Mouse (Mus musculus): Measurements from ENCODE around the gene Pfkfb3. TPM values are rescaled to one million over a fixed set of nuclear protein-coding genes. Genes with fewer than 3 reads are reported as not detected.
"Not testable (repeated sequence)": the region's sequence is repeated elsewhere in the genome, so short reads cannot be mapped to it uniquely, and the experiment has no call there.

Gene Pfkfb3
- polyA plus RNA-seq, 1 experiment from 2014 or later: 21.5 TPM

GRCm38 (mm10) chr2:11546091-11546490, 7.8 kb downstream of the Pfkfb3 start:
- no peak overlapping the region for H3K27ac ChIP-seq
- H3K36me3 ChIP-seq: no peaks in the 10 kb centered on the region
- 79% methylated on average over 8 of the region's 8 CpGs for WGBS
- no peaks in the 10 kb centered on the region for H3K27me3 ChIP-seq (replicated peaks)
- no peak overlapping the region for H3K9ac ChIP-seq
- H3K4me2 ChIP-seq (replicated peaks): no peak overlapping the region
- H3K4me1 ChIP-seq: no peaks in the 10 kb centered on the region
- H3K9me3 ChIP-seq: no peaks in the 10 kb centered on the region
- ATAC-seq (ENCODE audit: low FRiP score, low read depth): no peak
- no peak overlapping the region for H3K4me3 ChIP-seq

GRCm38 (mm10) chr2:11545380-11545779, 8.5 kb downstream of the Pfkfb3 start:
- WGBS: 41% methylated on average over 1 of the region's 1 CpGs
- H3K4me3 ChIP-seq: no peak overlapping the region

GRCm38 (mm10) chr2:11544342-11544741, 9.5 kb downstream of the Pfkfb3 start:
- H3K4me3 ChIP-seq: no peak overlapping the region
- no peak overlapping the region for H3K27ac ChIP-seq
- no peaks in the 10 kb centered on the region for H3K27me3 ChIP-seq (replicated peaks)
- H3K36me3 ChIP-seq: no peaks in the 10 kb centered on the region
- ATAC-seq (ENCODE audit: low FRiP score, low read depth): no peak
- 75% methylated on average over 5 of the region's 5 CpGs for WGBS
- H3K9ac ChIP-seq: no peak overlapping the region
- no peak overlapping the region for H3K4me2 ChIP-seq (replicated peaks)
- H3K4me1 ChIP-seq: no peaks in the 10 kb centered on the region
- H3K9me3 ChIP-seq: no peaks in the 10 kb centered on the region

More at GRCm38 (mm10) chr2:11545380-11545779, 8.5 kb downstream of the Pfkfb3 start:
- Histone ChIP-seq H3K9ac (no peak overlapping the region), H3K4me2 (replicated peaks) (no peak overlapping the region), H3K4me1 (no peaks in the 10 kb centered on the region), H3K36me3 (no peaks in the 10 kb centered on the region), H3K27me3 (replicated peaks) (no peaks in the 10 kb centered on the region), H3K9me3 (no peaks in the 10 kb centered on the region), H3K27ac (no peak overlapping the region)
- no peak for ATAC-seq (ENCODE audit: low FRiP score, low read depth)

- H3K4me3 ChIP-seq: no peak overlapping the region
- no peak for ATAC-seq (ENCODE audit: low FRiP score, low read depth)
- H3K4me1 ChIP-seq: no peaks in the 10 kb centered on the region
- no peaks in the 10 kb centered on the region for H3K27me3 ChIP-seq (replicated peaks)
- H3K36me3 ChIP-seq: no peaks in the 10 kb centered on the region
- no peak overlapping the region for H3K27ac ChIP-seq
- no peak overlapping the region for H3K4me2 ChIP-seq (replicated peaks)
- no peak overlapping the region for H3K9ac ChIP-seq
- WGBS: 69% methylated on average over 7 of the region's 7 CpGs
- H3K9me3 ChIP-seq: no peaks in the 10 kb centered on the region
Observed at GRCm38 (mm10) chr2:11543158-11543557, 10.7 kb downstream of the Pfkfb3 start.

GRCm38 (mm10) chr2:11542640-11543039, 11.2 kb downstream of the Pfkfb3 start:
- Histone ChIP-seq H3K4me3 (no peak overlapping the region), H3K9me3 (no peaks in the 10 kb centered on the region), H3K4me2 (replicated peaks) (no peak overlapping the region), H3K36me3 (no peaks in the 10 kb centered on the region), H3K27ac (no peak overlapping the region), H3K9ac (no peak overlapping the region), H3K4me1 (no peaks in the 10 kb centered on the region), H3K27me3 (replicated peaks) (no peaks in the 10 kb centered on the region)
- peak; percentile 68; the same call in 1 of the 2 replicates for ATAC-seq (ENCODE audit: low FRiP score, low read depth)
- WGBS: 77% methylated on average over 1 of the region's 1 CpGs

- H3K27me3 ChIP-seq (replicated peaks): no peaks in the 10 kb centered on the region
- H3K27ac ChIP-seq: no peak overlapping the region
- H3K36me3 ChIP-seq: no peaks in the 10 kb centered on the region
- H3K4me1 ChIP-seq: no peaks in the 10 kb centered on the region
- no peak overlapping the region for H3K4me3 ChIP-seq
- no peak for ATAC-seq (ENCODE audit: low FRiP score, low read depth)
- no peak overlapping the region for H3K9ac ChIP-seq
- 93% methylated on average over 1 of the region's 1 CpGs for WGBS
- no peak overlapping the region for H3K4me2 ChIP-seq (replicated peaks)
- no peaks in the 10 kb centered on the region for H3K9me3 ChIP-seq
Observed at GRCm38 (mm10) chr2:11542121-11542520, 11.8 kb downstream of the Pfkfb3 start.

GRCm38 (mm10) chr2:11541528-11541927, 12.3 kb downstream of the Pfkfb3 start:
- H3K9ac ChIP-seq; H3K9me3 ChIP-seq; H3K36me3 ChIP-seq; ATAC-seq (ENCODE audit: low FRiP score, low read depth); H3K4me2 ChIP-seq (replicated peaks); H3K4me1 ChIP-seq; H3K27me3 ChIP-seq (replicated peaks); H3K4me3 ChIP-seq; H3K27ac ChIP-seq: not testable (repeated sequence)
- 75% methylated on average over 1 of the region's 1 CpGs for WGBS

- H3K27ac ChIP-seq: no peak overlapping the region
- H3K4me1 ChIP-seq: no peaks in the 10 kb centered on the region
- WGBS: 69% methylated on average over 8 of the region's 8 CpGs
- H3K9ac ChIP-seq: no peak overlapping the region
- ATAC-seq (ENCODE audit: low FRiP score, low read depth): no peak
- H3K4me3 ChIP-seq: peak overlapping the region; percentile 41; the same call in 1 of the 2 replicates
- H3K4me2 ChIP-seq (replicated peaks): peak overlapping the region; percentile 84
- no peaks in the 10 kb centered on the region for H3K9me3 ChIP-seq
- H3K36me3 ChIP-seq: no peaks in the 10 kb centered on the region
- no peaks in the 10 kb centered on the region for H3K27me3 ChIP-seq (replicated peaks)
Observed at GRCm38 (mm10) chr2:11535966-11536365, 17.9 kb downstream of the Pfkfb3 start.

GRCm38 (mm10) chr2:11535412-11535928, 18.4 kb downstream of the Pfkfb3 start:
- H3K27me3 ChIP-seq (replicated peaks): no peaks in the 10 kb centered on the region
- under 1% methylated on average over 32 of the region's 32 CpGs for WGBS
- ATAC-seq (ENCODE audit: low FRiP score, low read depth): peak; percentile 100
- H3K9ac ChIP-seq: peak overlapping the region; percentile 49
- peak overlapping the region; percentile 41 for H3K4me3 ChIP-seq
- no peaks in the 10 kb centered on the region for H3K36me3 ChIP-seq
- H3K27ac ChIP-seq: no peak overlapping the region
- no peaks in the 10 kb centered on the region for H3K4me1 ChIP-seq
- H3K9me3 ChIP-seq: no peaks in the 10 kb centered on the region
- peak overlapping the region; percentile 84 for H3K4me2 ChIP-seq (replicated peaks)

GRCm38 (mm10) chr2:11534826-11535225, 19.1 kb downstream of the Pfkfb3 start:
- Histone ChIP-seq H3K9me3 (no peaks in the 10 kb centered on the region), H3K27me3 (replicated peaks) (no peaks in the 10 kb centered on the region), H3K4me3 (no peak overlapping the region; the same call in 1 of the 2 replicates), H3K4me1 (no peaks in the 10 kb centered on the region), H3K4me2 (replicated peaks) (peak overlapping the region; percentile 84), H3K36me3 (no peaks in the 10 kb centered on the region), H3K9ac (peak overlapping the region; percentile 49; the same call in 1 of the 2 replicates), H3K27ac (no peak overlapping the region)
- 33% methylated on average over 10 of the region's 10 CpGs for WGBS
- no peak for ATAC-seq (ENCODE audit: low FRiP score, low read depth)

GRCm38 (mm10) chr2:11530101-11530500, 23.8 kb downstream of the Pfkfb3 start:
- no peak for ATAC-seq (ENCODE audit: low FRiP score, low read depth)
- H3K27me3 ChIP-seq (replicated peaks): no peaks in the 10 kb centered on the region
- H3K4me1 ChIP-seq: no peaks in the 10 kb centered on the region
- WGBS: 80% methylated on average over 6 of the region's 6 CpGs
- H3K27ac ChIP-seq: no peak overlapping the region
- H3K4me3 ChIP-seq: no peak overlapping the region
- no peaks in the 10 kb centered on the region for H3K36me3 ChIP-seq
- no peak overlapping the region for H3K9ac ChIP-seq
- no peaks in the 10 kb centered on the region for H3K9me3 ChIP-seq
- H3K4me2 ChIP-seq (replicated peaks): no peak overlapping the region

- no peak for ATAC-seq (ENCODE audit: low FRiP score, low read depth)
- 91% methylated on average over 5 of the region's 5 CpGs for WGBS
- H3K27me3 ChIP-seq (replicated peaks): no peaks in the 10 kb centered on the region
- no peaks in the 10 kb centered on the region for H3K36me3 ChIP-seq
- H3K4me2 ChIP-seq (replicated peaks): no peak overlapping the region
- no peak overlapping the region for H3K27ac ChIP-seq
- no peak overlapping the region for H3K4me3 ChIP-seq
- no peak overlapping the region for H3K9ac ChIP-seq
- no peaks in the 10 kb centered on the region for H3K9me3 ChIP-seq
- H3K4me1 ChIP-seq: no peaks in the 10 kb centered on the region
Observed at GRCm38 (mm10) chr2:11526063-11526462, 27.8 kb downstream of the Pfkfb3 start.

GRCm38 (mm10) chr2:11524736-11525135, 29.1 kb downstream of the Pfkfb3 start:
- Histone ChIP-seq H3K4me1 (no peaks in the 10 kb centered on the region), H3K27ac (no peak overlapping the region), H3K4me2 (replicated peaks) (no peak overlapping the region), H3K36me3 (no peaks in the 10 kb centered on the region), H3K9ac (no peak overlapping the region), H3K4me3 (no peak overlapping the region), H3K9me3 (no peaks in the 10 kb centered on the region), H3K27me3 (replicated peaks) (no peaks in the 10 kb centered on the region)
- WGBS: 90% methylated on average over 6 of the region's 6 CpGs
- no peak for ATAC-seq (ENCODE audit: low FRiP score, low read depth)
